Comparison of ENCODE assay signal across 9 mouse cellular contexts in genomic region chr15:98710442-98710841, GRCm38 (mm10). TPM values are rescaled to one million over a fixed set of nuclear protein-coding genes. Genes with fewer than 3 reads are reported as not detected.
DNase-seq lines count a peak whose midpoint lies in the region; ATAC-seq and TF ChIP-seq lines count a peak whose summit lies in the region.
"Had no signal": no experiment of that assay in that cellular context is flagged by ENCODE, and none has a peak within 500 bp of the region (broad histone marks: within the 10 kb centered on the region; RNA-seq: fewer than 3 reads in every experiment).

No protein-coding gene starts in this region.

- no peak overlapping the region for H3K27ac ChIP-seq in midbrain, postnatal 0 days (ENCODE audit: low read depth, low read length)
- H3K27ac ChIP-seq: stomach, embryonic 15.5 days had no signal

- H3K9me3 ChIP-seq in midbrain, postnatal 0 days (ENCODE audit: low read length) = no peaks in the 10 kb centered on the region
- H3K9me3 ChIP-seq: stomach, embryonic 15.5 days had no signal

- no peak overlapping the region for H3K9ac ChIP-seq in midbrain, postnatal 0 days (replicated peaks; ENCODE audit: low read length, poor library complexity, severe bottlenecking)
- H3K9ac ChIP-seq: stomach, embryonic 15.5 days had no signal

- no peak overlapping the region for H3K4me2 ChIP-seq in midbrain, postnatal 0 days (ENCODE audit: low read depth, low read length, poor library complexity, severe bottlenecking)
- H3K4me2 ChIP-seq: stomach, embryonic 15.5 days had no signal

- no peaks in the 10 kb centered on the region for H3K27me3 ChIP-seq in midbrain, postnatal 0 days (ENCODE audit: insufficient read depth, low read length)
- H3K27me3 ChIP-seq in splenic B cell, adult 2 months (ENCODE audit: control insufficient read depth, insufficient read depth, low read length, poor library complexity, severe bottlenecking) = no peaks in the 10 kb centered on the region
- H3K27me3 ChIP-seq: stomach, embryonic 15.5 days had no signal

- peak; percentile 39 for DNase-seq in gastrocnemius, adult 18-20 months (ENCODE audit: low spot score)
- no peak for DNase-seq in gastrocnemius, postnatal 25 days
- DNase-seq in CD4-positive helper T cell, adult 2 months (ENCODE audit: low read depth, low spot score) = peak; percentile 73
- DNase-seq in brain, adult 2 months (ENCODE audit: low read depth, low spot score) = peak; percentile 77
- peak; percentile 72 to 78 for DNase-seq in layer of hippocampus, postnatal 10 days (ENCODE audit: low spot score in 2 of 2)
- DNase-seq in midbrain, postnatal 0 days (ENCODE audit: low spot score) = peak; percentile 61
- peak; percentile 81 for DNase-seq in splenic B cell, adult 2 months (ENCODE audit: low read depth, low spot score)

- ATAC-seq in erythroid progenitor cell, adult 5-6 weeks (replicated peaks; ENCODE audit: low FRiP score, poor library complexity, severe bottlenecking) = peak; percentile 59; the same call in 1 of the 2 replicates
- ATAC-seq in midbrain, postnatal 0 days (ENCODE audit: low FRiP score) = no peak

- WGBS in midbrain, postnatal 0 days = 18% methylated on average over 9 of the region's 9 CpGs

- H3K4me1 ChIP-seq in midbrain, postnatal 0 days (ENCODE audit: insufficient read depth, low read length) = no peaks in the 10 kb centered on the region
- H3K4me1 ChIP-seq: stomach, embryonic 15.5 days had no signal

- H3K4me3 ChIP-seq in midbrain, postnatal 0 days (ENCODE audit: low read depth, low read length) = no peak overlapping the region
- H3K4me3 ChIP-seq: stomach, embryonic 15.5 days had no signal

- peak; percentile 79 for TF ChIP-seq CTCF in midbrain, postnatal 0 days (IDR thresholded peaks at IDR 0.05)

- no peaks in the 10 kb centered on the region for H3K36me3 ChIP-seq in midbrain, postnatal 0 days (ENCODE audit: insufficient read depth, low read length)
- H3K36me3 ChIP-seq in splenic B cell, adult 2 months (ENCODE audit: control insufficient read depth, insufficient read depth, low read length, poor library complexity, severe bottlenecking) = no peaks in the 10 kb centered on the region
- H3K36me3 ChIP-seq: stomach, embryonic 15.5 days had no signal

RNA-seq across cellular contexts. Expression of gene Ccdc65, which starts 2.4 kb away (rescaled TPM):
- total RNA-seq in gastrocnemius, adult 18-20 months (2021) = not detected
- total RNA-seq in gastrocnemius, postnatal 25 days (2021) = not detected
- not detected in 2 replicates for total RNA-seq in erythroid progenitor cell, adult 5-6 weeks (2015; ENCODE audit: low replicate concordance)
- total RNA-seq in erythroid progenitor cell, adult 5-6 weeks (2017; ENCODE audit: low replicate concordance) = not detected in 2 replicates
- total RNA-seq in layer of hippocampus, postnatal 10 days (2021) = 10 to 100 TPM in 1 of 2 experiments, 1 to 10 TPM in 1; 9.7 to 14.2 TPM
- total RNA-seq in midbrain, postnatal 0 days (2014; rRNA removed) = 6.9 and 9.1 TPM in 2 replicates
- polyA plus RNA-seq in midbrain, postnatal 0 days (2015; fragmentation: Nextera tagmentation; extraction: Ambion mirVana) = 11.4 and 12.3 TPM in 2 replicates

RNA-seq across cellular contexts. Expression of gene Fkbp11, which starts 17.6 kb away (rescaled TPM):
- 1 to 10 TPM in 1 of 2 experiments, under 1 TPM in 1; 0.80 to 1.1 TPM for total RNA-seq in gastrocnemius, adult 18-20 months (2021)
- 1 to 10 TPM; 2.7 to 3.5 TPM for total RNA-seq in gastrocnemius, postnatal 25 days (2021)
- 2.5 TPM in 1 of 2 replicates, not detected in the other for total RNA-seq in erythroid progenitor cell, adult 5-6 weeks (2015; ENCODE audit: low replicate concordance)
- total RNA-seq in erythroid progenitor cell, adult 5-6 weeks (2017; ENCODE audit: low replicate concordance) = 1.4 TPM in 1 of 2 replicates, not detected in the other
- total RNA-seq in layer of hippocampus, postnatal 10 days (2021) = 1 to 10 TPM; 2.2 to 2.6 TPM
- 1.0 and 2.8 TPM in 2 replicates for total RNA-seq in midbrain, postnatal 0 days (2014; rRNA removed)
- polyA plus RNA-seq in midbrain, postnatal 0 days (2015; fragmentation: Nextera tagmentation; extraction: Ambion mirVana) = 4.4 and 5.4 TPM in 2 replicates

RNA-seq across cellular contexts. Expression of gene Rnd1, which starts 33.2 kb away (rescaled TPM):
- total RNA-seq in gastrocnemius, adult 18-20 months (2021) = 1 to 10 TPM; 2.8 to 3.2 TPM
- total RNA-seq in gastrocnemius, postnatal 25 days (2021) = 1 to 10 TPM in 1 of 2 experiments, under 1 TPM in 1; 0.40 to 1.0 TPM
- total RNA-seq in erythroid progenitor cell, adult 5-6 weeks (2015; ENCODE audit: low replicate concordance) = 0.36 TPM in 1 of 2 replicates, not detected in the other
- total RNA-seq in erythroid progenitor cell, adult 5-6 weeks (2017; ENCODE audit: low replicate concordance) = not detected in 2 replicates
- total RNA-seq in layer of hippocampus, postnatal 10 days (2021) = 10 to 100 TPM; 31.2 to 34.3 TPM
- total RNA-seq in midbrain, postnatal 0 days (2014; rRNA removed) = 34.5 and 42.9 TPM in 2 replicates
- 20.7 and 24.9 TPM in 2 replicates for polyA plus RNA-seq in midbrain, postnatal 0 days (2015; fragmentation: Nextera tagmentation; extraction: Ambion mirVana)

RNA-seq across cellular contexts. Expression of gene Ddx23, which starts 47.7 kb away (rescaled TPM):
- 10 to 100 TPM; 65.7 to 83.1 TPM for total RNA-seq in gastrocnemius, adult 18-20 months (2021)
- total RNA-seq in gastrocnemius, postnatal 25 days (2021) = 10 to 100 TPM; 53.1 to 56.8 TPM
- 24.5 and 26.0 TPM in 2 replicates for total RNA-seq in erythroid progenitor cell, adult 5-6 weeks (2015; ENCODE audit: low replicate concordance)
- 49.9 and 91.9 TPM in 2 replicates for total RNA-seq in erythroid progenitor cell, adult 5-6 weeks (2017; ENCODE audit: low replicate concordance)
- 10 to 100 TPM; 78.3 to 81.4 TPM for total RNA-seq in layer of hippocampus, postnatal 10 days (2021)
- 46.7 and 50.5 TPM in 2 replicates for total RNA-seq in midbrain, postnatal 0 days (2014; rRNA removed)
- polyA plus RNA-seq in midbrain, postnatal 0 days (2015; fragmentation: Nextera tagmentation; extraction: Ambion mirVana) = 14.0 and 20.5 TPM in 2 replicates

RNA-seq across cellular contexts. Expression of gene Arf3, which starts 52.6 kb away (rescaled TPM):
- total RNA-seq in gastrocnemius, adult 18-20 months (2021) = 1 to 10 TPM; 8.1 to 9.0 TPM
- 10 to 100 TPM in 1 of 2 experiments, 1 to 10 TPM in 1; 8.3 to 10.4 TPM for total RNA-seq in gastrocnemius, postnatal 25 days (2021)
- total RNA-seq in erythroid progenitor cell, adult 5-6 weeks (2015; ENCODE audit: low replicate concordance) = 5.4 and 7.6 TPM in 2 replicates
- 4.6 and 4.8 TPM in 2 replicates for total RNA-seq in erythroid progenitor cell, adult 5-6 weeks (2017; ENCODE audit: low replicate concordance)
- 100 to 1,000 TPM; 636 TPM for total RNA-seq in layer of hippocampus, postnatal 10 days (2021)
- 122 and 144 TPM in 2 replicates for total RNA-seq in midbrain, postnatal 0 days (2014; rRNA removed)
- 89.2 and 93.8 TPM in 2 replicates for polyA plus RNA-seq in midbrain, postnatal 0 days (2015; fragmentation: Nextera tagmentation; extraction: Ambion mirVana)
